Mouse (Mus musculus): ENCODE measurements at regions not wholly inside any gene's neighbourhood (a gene's known extent, or its start where the extent isn't known, plus 50 kb on each side); places are given as distances from the start of the nearest gene placed in this dataset.

- no peak for ATAC-seq (ENCODE audit: low TSS enrichment)
Observed at GRCm38 (mm10) chr10:68378212-68378611, 99.7 kb upstream of the Arid5b start.

GRCm38 (mm10) chr10:68377479-68377878 is 98.9 kb upstream of the Arid5b start:
- ATAC-seq (ENCODE audit: low TSS enrichment) = no peak

GRCm38 (mm10) chr10:68373875-68374274 is 95.3 kb upstream of the Arid5b start:
- ATAC-seq (ENCODE audit: low TSS enrichment) = no peak

GRCm38 (mm10) chr10:68371785-68372184 is 93.2 kb upstream of the Arid5b start:
- ATAC-seq (ENCODE audit: low TSS enrichment) = no peak

GRCm38 (mm10) chr10:68370986-68371385 is 92.4 kb upstream of the Arid5b start:
- no peak for ATAC-seq (ENCODE audit: low TSS enrichment)

GRCm38 (mm10) chr10:68366796-68367195 is 88.3 kb upstream of the Arid5b start:
- ATAC-seq (ENCODE audit: low TSS enrichment) = no peak

- no peak for ATAC-seq (ENCODE audit: low TSS enrichment)
Observed at GRCm38 (mm10) chr10:68360765-68361483, 82.4 kb upstream of the Arid5b start.

- no peak for ATAC-seq (ENCODE audit: low TSS enrichment)
Observed at GRCm38 (mm10) chr10:68359135-68359534, 80.6 kb upstream of the Arid5b start.

- ATAC-seq (ENCODE audit: low TSS enrichment) = peak; percentile 64
Observed at GRCm38 (mm10) chr10:68356973-68357372, 78.4 kb upstream of the Arid5b start.

- ATAC-seq (ENCODE audit: low TSS enrichment) = no peak
Observed at GRCm38 (mm10) chr10:68356521-68356920, 78.0 kb upstream of the Arid5b start.

- peak; percentile 42 for ATAC-seq (ENCODE audit: low TSS enrichment)
Observed at GRCm38 (mm10) chr10:68356093-68356485, 77.5 kb upstream of the Arid5b start.

GRCm38 (mm10) chr10:68355471-68356092 is 77.0 kb upstream of the Arid5b start:
- ATAC-seq (ENCODE audit: low TSS enrichment) = peak; percentile 29; the same call in 1 of the 2 replicates

GRCm38 (mm10) chr10:68354335-68355231 is 76.0 kb upstream of the Arid5b start:
- ATAC-seq (ENCODE audit: low TSS enrichment) = no peak

GRCm38 (mm10) chr10:68353692-68354232 is 75.2 kb upstream of the Arid5b start:
- no peak for ATAC-seq (ENCODE audit: low TSS enrichment)

GRCm38 (mm10) chr10:68351841-68352555 is 73.5 kb upstream of the Arid5b start:
- ATAC-seq (ENCODE audit: low TSS enrichment) = no peak

- no peak for ATAC-seq (ENCODE audit: low TSS enrichment)
Observed at GRCm38 (mm10) chr10:68351441-68351840, 72.9 kb upstream of the Arid5b start.

- no peak for ATAC-seq (ENCODE audit: low TSS enrichment)
Observed at GRCm38 (mm10) chr10:68350798-68351197, 72.3 kb upstream of the Arid5b start.

GRCm38 (mm10) chr10:68347806-68348205 is 69.3 kb upstream of the Arid5b start:
- no peak for ATAC-seq (ENCODE audit: low TSS enrichment)

GRCm38 (mm10) chr10:68344991-68345720 is 66.6 kb upstream of the Arid5b start:
- ATAC-seq (ENCODE audit: low TSS enrichment) = no peak

GRCm38 (mm10) chr10:68344211-68344610 is 65.7 kb upstream of the Arid5b start:
- no peak for ATAC-seq (ENCODE audit: low TSS enrichment)

- no peak for ATAC-seq (ENCODE audit: low TSS enrichment)
Observed at GRCm38 (mm10) chr10:68334054-68334453, 55.5 kb upstream of the Arid5b start.
